Mouse (Mus musculus) MEL (cell line): ENCODE measurements at regions not wholly inside any gene's neighbourhood (a gene's known extent, or its start where the extent isn't known, plus 50 kb on each side); places are given as distances from the start of the nearest gene placed in this dataset.

ENCODE experiments used
- DNase-seq: peaks from one replicate; pipeline ENCODE4 v3.0.0; 2011; ENCODE audit warnings: low read depth, low spot score
- H3K27ac ChIP-seq: 2 replicates; pipeline ENCODE4 v1.5.1; 2012; ENCODE audit warnings: low read depth, mild to moderate bottlenecking, control low read depth, low read length, moderate library complexity; ENCODE audit not compliant: control insufficient read depth
- H3K27me3 ChIP-seq, 2 experiments: fragments of 150-350 bp in 1 of 2; sonication (generic) in 1 of 2; 2 replicates each; pipeline ENCODE4 v1.6.1; 2012; ENCODE audit warnings: low read length in 2 of 2, mild to moderate bottlenecking in 2 of 2, improper control_type of control experiment in 1 of 2, moderate library complexity in 1 of 2; ENCODE audit not compliant: insufficient read depth in 2 of 2, control insufficient read depth in 1 of 2
- H3K36me3 ChIP-seq, 2 experiments: 2 replicates each; pipeline ENCODE4 v1.6.1; 2012 to 2014; ENCODE audit warnings: low read length in 2 of 2, improper control_type of control experiment in 1 of 2, inconsistent platforms in 1 of 2, mild to moderate bottlenecking in 1 of 2; ENCODE audit not compliant: insufficient read depth in 2 of 2, control insufficient read depth in 1 of 2
- H3K4me1 ChIP-seq, 2 experiments: fragments of 150-350 bp in 1 of 2; sonication (generic) in 1 of 2; 2 replicates each; pipeline ENCODE4 v1.6.1; 2012; ENCODE audit warnings: low read length in 2 of 2, improper control_type of control experiment in 1 of 2, mild to moderate bottlenecking in 1 of 2; ENCODE audit not compliant: insufficient read depth in 2 of 2, control insufficient read depth in 1 of 2
- H3K4me3 ChIP-seq, 2 experiments: fragments of 150-350 bp in 1 of 2; sonication (generic) in 1 of 2; 2 replicates each; pipeline ENCODE4 v1.5.1; 2012; ENCODE audit warnings: low read depth in 2 of 2, low read length in 2 of 2, mild to moderate bottlenecking in 2 of 2, moderate library complexity in 2 of 2, control low read depth in 1 of 2, improper control_type of control experiment in 1 of 2; ENCODE audit not compliant: control insufficient read depth in 1 of 2, insufficient read depth in 1 of 2
- H3K79me2 ChIP-seq: 2 replicates; pipeline ENCODE4 v1.6.1; 2012; ENCODE audit warnings: mild to moderate bottlenecking, low read length, moderate library complexity; ENCODE audit not compliant: control insufficient read depth, poor library complexity, insufficient read depth
- H3K9ac ChIP-seq: 2 replicates; pipeline ENCODE4 v1.6.1; 2012; ENCODE audit warnings: low read depth, mild to moderate bottlenecking, control low read depth, low read length, moderate library complexity; ENCODE audit not compliant: control insufficient read depth, poor library complexity, severe bottlenecking
- H3K9me3 ChIP-seq: fragments of 150-350 bp; sonication (generic); replicated peaks from 2 replicates; pipeline ENCODE4 v1.6.1; 2012; ENCODE audit warnings: mild to moderate bottlenecking, low read length, improper control_type of control experiment, moderate library complexity; ENCODE audit not compliant: insufficient read depth
- BHLHE40 ChIP-seq: IDR thresholded peaks from 2 replicates; pipeline ENCODE4 v1.6.1; 2012; ENCODE audit warnings: low read depth, mild to moderate bottlenecking, inconsistent platforms, low read length, improper control_type of control experiment, borderline replicate concordance
- CHD2 ChIP-seq: IDR thresholded peaks from 2 replicates; pipeline ENCODE4 v1.6.1; 2011; ENCODE audit warnings: low read length, improper control_type of control experiment
- E2F4 ChIP-seq: IDR thresholded peaks from 2 replicates; pipeline ENCODE4 v1.6.1; 2011; ENCODE audit warnings: low read depth, low read length, improper control_type of control experiment, borderline replicate concordance
- ETS1 ChIP-seq: IDR thresholded peaks from 2 replicates; pipeline ENCODE4 v1.6.1; 2012; ENCODE audit warnings: low read depth, mild to moderate bottlenecking, inconsistent platforms, low read length, improper control_type of control experiment, moderate library complexity
- HCFC1 ChIP-seq: IDR thresholded peaks from 2 replicates; pipeline ENCODE4 v1.6.1; 2012; ENCODE audit warnings: low read depth, mild to moderate bottlenecking, inconsistent platforms, low read length, improper control_type of control experiment, moderate library complexity
- MAZ ChIP-seq: IDR thresholded peaks from 2 replicates; pipeline ENCODE4 v1.6.1; 2012; ENCODE audit warnings: low read depth, mild to moderate bottlenecking, inconsistent platforms, low read length, improper control_type of control experiment
- MXI1 ChIP-seq: IDR thresholded peaks from 2 replicates; pipeline ENCODE4 v1.6.1; 2011; ENCODE audit warnings: mild to moderate bottlenecking, low read depth, low read length, improper control_type of control experiment
- MYB ChIP-seq: IDR thresholded peaks from 2 replicates; pipeline ENCODE4 v1.6.1; 2011; ENCODE audit warnings: mild to moderate bottlenecking, low read depth, low read length, improper control_type of control experiment
- MYC ChIP-seq: IDR thresholded peaks from 2 replicates; pipeline ENCODE4 v1.6.1; 2011; ENCODE audit warnings: low read depth, mild to moderate bottlenecking, low read length, improper control_type of control experiment, moderate library complexity
- RAD21 ChIP-seq: IDR thresholded peaks from 2 replicates; pipeline ENCODE4 v1.6.1; 2011; ENCODE audit warnings: mild to moderate bottlenecking, low read depth, low read length, improper control_type of control experiment
- RCOR1 ChIP-seq: IDR thresholded peaks from 2 replicates; pipeline ENCODE4 v1.6.1; 2012; ENCODE audit warnings: low read depth, mild to moderate bottlenecking, inconsistent platforms, low read length, improper control_type of control experiment
- SIN3A ChIP-seq: IDR thresholded peaks from 2 replicates; pipeline ENCODE4 v1.6.1; 2012; ENCODE audit warnings: low read length, improper control_type of control experiment, inconsistent platforms
- TAL1 ChIP-seq: IDR thresholded peaks from 2 replicates; pipeline ENCODE4 v1.6.1; 2012; ENCODE audit warnings: mild to moderate bottlenecking, inconsistent platforms, low read length, moderate library complexity, mixed read lengths
- TCF12 ChIP-seq: IDR thresholded peaks from 2 replicates; pipeline ENCODE4 v1.6.1; 2014; ENCODE audit warnings: low read depth, mild to moderate bottlenecking, inconsistent platforms, low read length, improper control_type of control experiment, moderate library complexity
- UBTF ChIP-seq: IDR thresholded peaks from 2 replicates; pipeline ENCODE4 v1.6.1; 2012; ENCODE audit warnings: low read depth, mild to moderate bottlenecking, inconsistent platforms, low read length, improper control_type of control experiment, moderate library complexity, borderline replicate concordance; ENCODE audit not compliant: insufficient read depth
- USF2 ChIP-seq, 2 experiments: IDR thresholded peaks; 2 replicates each; pipeline ENCODE4 v1.6.1; 2011 to 2012; ENCODE audit warnings: improper control_type of control experiment in 2 of 2, low read length in 2 of 2, borderline replicate concordance in 1 of 2, inconsistent platforms in 1 of 2, low read depth in 1 of 2, mild to moderate bottlenecking in 1 of 2; ENCODE audit not compliant: insufficient read depth in 1 of 2
- ZMIZ1 ChIP-seq: IDR thresholded peaks from 2 replicates; pipeline ENCODE4 v1.6.1; 2012; ENCODE audit warnings: low read depth, mild to moderate bottlenecking, inconsistent platforms, low read length, improper control_type of control experiment, moderate library complexity

DNA sequence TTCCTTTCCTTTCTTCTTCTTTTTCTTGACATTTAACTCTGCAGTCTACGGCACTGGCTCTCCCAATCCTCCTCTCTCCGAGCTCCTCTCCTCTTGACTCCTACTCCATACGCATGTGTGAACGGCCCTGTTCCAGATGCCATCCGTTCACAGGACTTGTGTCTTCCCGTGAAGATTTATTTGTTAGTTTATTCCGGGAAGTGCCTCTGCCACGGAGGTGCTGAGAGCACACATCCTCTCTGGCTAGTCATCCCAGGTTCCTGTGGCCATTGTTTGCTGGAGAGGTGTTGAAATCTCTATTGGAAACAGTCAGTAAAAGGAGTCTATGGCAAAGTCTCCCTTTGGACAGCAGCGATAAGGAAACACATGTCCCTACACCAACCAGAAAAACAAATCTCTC is 53.3 kb upstream of the Tgfbr2 start:
- no peaks in the 10 kb centered on the region for H3K4me1 ChIP-seq
- H3K79me2 ChIP-seq = no peaks in the 10 kb centered on the region
- TF ChIP-seq MYB (no peak), RCOR1 (no peak)
- DNase-seq = no peak
- no peaks in the 10 kb centered on the region for H3K36me3 ChIP-seq
- no peak overlapping the region for H3K27ac ChIP-seq
- no peak overlapping the region for H3K9ac ChIP-seq
- H3K9me3 ChIP-seq = no peaks in the 10 kb centered on the region
- H3K27me3 ChIP-seq = no peaks in the 10 kb centered on the region
- H3K4me3 ChIP-seq = no peak overlapping the region

DNA sequence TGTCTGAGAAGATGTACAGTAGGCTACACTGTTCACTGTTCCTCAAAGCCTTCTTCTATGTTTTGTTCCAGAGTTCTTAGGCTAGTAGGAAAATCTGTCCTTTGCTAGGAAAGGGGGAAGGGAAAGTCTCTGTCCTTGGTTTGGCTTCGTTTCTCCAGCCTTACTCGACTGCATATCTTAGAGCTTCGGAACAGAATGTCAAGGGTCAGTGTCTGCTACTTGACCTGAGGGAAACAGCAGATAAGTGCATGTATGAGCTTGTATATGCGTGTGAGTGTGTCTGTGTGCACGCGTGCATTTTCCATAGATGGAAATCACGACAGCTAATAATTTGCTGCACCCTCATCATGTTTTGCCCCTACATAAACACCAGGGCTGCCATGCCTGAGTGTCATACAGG is 52.6 kb upstream of the Tgfbr2 start:
- no peak for TF ChIP-seq BHLHE40
- TF ChIP-seq ETS1 = no peak
- TF ChIP-seq MAZ = no peak
- TF ChIP-seq HCFC1 = no peak
- no peak for TF ChIP-seq MXI1
- no peak for TF ChIP-seq TCF12
- TF ChIP-seq MYC = no peak
- TF ChIP-seq USF2 (IDR thresholded peaks at IDR 0.05; ENCODE audit: borderline replicate concordance in 1 of 2, insufficient read depth in 1 of 2, low read depth in 1 of 2, low read length in 2 of 2) = no peak
- no peak for TF ChIP-seq E2F4
- no peak for TF ChIP-seq SIN3A
- TF ChIP-seq UBTF = no peak
- no peak for TF ChIP-seq CHD2
- TF ChIP-seq TAL1 = no peak
- TF ChIP-seq ZMIZ1 = no peak
- TF ChIP-seq RAD21 = no peak
- TF ChIP-seq, all 39 proteins: peak for 0
- H3K27me3 ChIP-seq = no peaks in the 10 kb centered on the region
- H3K27ac ChIP-seq = no peak overlapping the region
- no peaks in the 10 kb centered on the region for H3K36me3 ChIP-seq
- no peak for DNase-seq
- H3K9me3 ChIP-seq = no peaks in the 10 kb centered on the region
- no peaks in the 10 kb centered on the region for H3K79me2 ChIP-seq
- no peak overlapping the region for H3K9ac ChIP-seq
- no peaks in the 10 kb centered on the region for H3K4me1 ChIP-seq
- no peak overlapping the region for H3K4me3 ChIP-seq
